Mouse (Mus musculus) C2C12 (cell line): ENCODE measurements around the gene Usp12. TPM values are rescaled to one million over a fixed set of nuclear protein-coding genes. Genes with fewer than 3 reads are reported as not detected.

Experiments used
- H3K27me3 ChIP-seq: one replicate; pipeline ENCODE4 v1.6.1; 2011; ENCODE audit not compliant: control insufficient read depth, insufficient read depth, insufficient read length
- H3K36me3 ChIP-seq: one replicate; pipeline ENCODE4 v1.6.1; 2011; ENCODE audit not compliant: control insufficient read depth, insufficient read depth
- H3K4me3 ChIP-seq: one replicate; pipeline ENCODE4 v1.5.1; 2011; ENCODE audit warnings: mild to moderate bottlenecking, control low read depth; ENCODE audit not compliant: poor library complexity, insufficient read depth, severe bottlenecking
- H3K79me2 ChIP-seq: one replicate; pipeline ENCODE4 v1.6.1; 2011; ENCODE audit not compliant: control insufficient read depth, insufficient read depth
- H3K79me3 ChIP-seq: one replicate; pipeline ENCODE4 v1.6.1; 2011; ENCODE audit warnings: low read depth, control low read depth
- H3ac ChIP-seq: one replicate; pipeline ENCODE3; 2011; ENCODE audit warnings: low read depth; ENCODE audit not compliant: control insufficient read depth, insufficient read length
- CEBPB ChIP-seq: IDR thresholded peaks from one replicate; pipeline ENCODE4 v1.6.1; 2011; ENCODE audit warnings: low read depth, mild to moderate bottlenecking, control low read depth, moderate library complexity
- CTCF ChIP-seq: IDR thresholded peaks from one replicate; pipeline ENCODE4 v1.5.1; 2011; ENCODE audit not compliant: control insufficient read depth, insufficient read depth, insufficient read length
- FOSL1 ChIP-seq: IDR thresholded peaks from one replicate; pipeline ENCODE4 v1.8.0; 2011; ENCODE audit warnings: mild to moderate bottlenecking, low read length; ENCODE audit not compliant: poor library complexity, insufficient read depth, severe bottlenecking
- MAX ChIP-seq: IDR thresholded peaks from one replicate; pipeline ENCODE4 v1.6.1; 2011; ENCODE audit warnings: mild to moderate bottlenecking, control low read depth
- MYOD1 ChIP-seq: IDR thresholded peaks from one replicate; pipeline ENCODE4 v1.6.1; 2011; ENCODE audit warnings: low read depth; ENCODE audit not compliant: control insufficient read depth, insufficient read length
- MYOG ChIP-seq: IDR thresholded peaks from one replicate; pipeline ENCODE4 v1.6.1; 2011; ENCODE audit not compliant: control insufficient read depth, insufficient read length; ENCODE audit errors: extremely low read depth
- USF1 ChIP-seq: IDR thresholded peaks from one replicate; pipeline ENCODE4 v1.6.1; 2011; ENCODE audit warnings: low read depth, mild to moderate bottlenecking, control low read depth, moderate library complexity
- polyA plus RNA-seq: library from polyadenylated mRNA; unstranded; fragments of >200 nt; fragmentation: generic; extraction: Trizol; gene quantifications from one replicate; pipeline ENCODE4 v1.2.1, GENCODE M21; 2012; ENCODE audit warnings: missing spikeins

Gene Usp12
- polyA plus RNA-seq, 1 experiment, result 22.2 TPM

DNA sequence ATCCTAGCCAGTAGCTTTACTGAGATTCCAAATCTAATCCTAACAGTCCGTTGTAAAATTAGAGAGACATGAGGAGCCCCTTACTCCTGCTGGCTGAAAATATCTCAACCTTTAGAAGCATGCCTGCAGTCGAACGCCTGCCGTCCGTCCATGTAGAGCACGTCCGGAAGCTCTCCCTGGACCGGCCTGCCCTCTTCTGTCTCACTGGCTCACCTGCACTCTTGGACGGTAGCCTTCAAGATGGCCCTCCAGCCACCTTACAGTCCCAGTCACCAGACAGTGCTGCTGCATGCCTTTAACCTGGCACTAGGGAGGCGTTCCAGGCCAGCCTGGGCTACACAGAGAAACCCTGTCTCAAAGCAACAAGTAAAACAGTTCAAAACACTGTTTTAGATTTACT is 11.5 kb downstream of the Usp12 start:
- Histone ChIP-seq H3K4me3 (no peak overlapping the region), H3K79me2 (peaks cover 100% of the 10 kb centered on the region), H3K36me3 (peaks cover 5% of the 10 kb centered on the region), H3K27me3 (no peaks in the 10 kb centered on the region), H3ac (no peak overlapping the region), H3K79me3 (peaks cover 89% of the 10 kb centered on the region)
- no peak for TF ChIP-seq CEBPB
- TF ChIP-seq MYOD1, result no peak
- no peak for TF ChIP-seq USF1
- TF ChIP-seq MAX, result no peak
- no peak for TF ChIP-seq MYOG
- TF ChIP-seq CTCF, result no peak
- no peak for TF ChIP-seq FOSL1

DNA sequence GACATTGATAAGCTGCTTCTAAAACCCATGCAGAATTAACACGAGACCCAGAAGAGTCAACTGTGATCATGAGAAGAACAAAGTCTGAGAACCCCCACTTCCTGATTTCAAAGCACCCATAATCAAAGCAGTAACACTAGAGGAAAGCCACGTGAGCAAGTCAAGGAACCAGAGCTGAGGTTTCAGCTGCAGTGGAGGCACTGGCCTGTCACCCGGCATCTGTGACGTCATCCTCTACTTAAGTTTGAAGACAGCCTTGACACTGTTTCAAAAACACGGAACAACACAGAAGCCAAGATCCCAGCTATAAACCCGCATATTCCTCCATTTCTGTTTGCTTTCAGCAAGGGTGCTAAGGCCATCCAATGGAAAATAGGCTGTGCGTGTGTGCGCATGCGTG is 13.1 kb downstream of the Usp12 start:
- TF ChIP-seq MYOG (no peak), CEBPB (no peak), CTCF (no peak), MAX (no peak)
- Histone ChIP-seq H3K4me3 (no peak overlapping the region), H3K79me3 (peaks cover 80% of the 10 kb centered on the region), H3ac (no peak overlapping the region), H3K27me3 (no peaks in the 10 kb centered on the region), H3K79me2 (peaks cover 100% of the 10 kb centered on the region), H3K36me3 (peaks cover 5% of the 10 kb centered on the region)

DNA sequence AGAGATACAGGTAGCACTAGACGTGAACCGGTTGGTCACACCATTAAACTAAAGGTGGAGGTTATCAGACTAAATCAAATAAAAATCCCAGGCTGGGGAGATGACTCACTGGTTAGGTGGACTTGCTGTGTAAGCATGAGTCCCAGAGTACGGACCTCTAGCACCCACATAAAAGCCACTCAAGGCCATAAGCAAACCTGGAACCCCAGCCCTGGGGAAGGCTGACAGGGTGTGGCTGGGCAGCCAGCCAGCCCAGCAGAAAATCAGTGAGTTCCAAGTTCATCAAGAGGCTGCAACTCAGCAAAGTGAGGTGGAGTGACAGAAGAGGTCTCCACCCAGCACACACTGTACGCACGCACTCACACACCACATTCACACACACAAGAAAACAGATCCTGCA is 14.9 kb downstream of the Usp12 start:
- Histone ChIP-seq H3K27me3 (no peaks in the 10 kb centered on the region), H3K79me3 (peaks cover 81% of the 10 kb centered on the region), H3K36me3 (peaks cover 5% of the 10 kb centered on the region), H3K4me3 (no peak overlapping the region), H3K79me2 (peaks cover 100% of the 10 kb centered on the region), H3ac (no peak overlapping the region)
- TF ChIP-seq MYOG (no peak), MAX (no peak), FOSL1 (no peak), CTCF (no peak), CEBPB (no peak), MYOD1 (no peak), USF1 (no peak)

DNA sequence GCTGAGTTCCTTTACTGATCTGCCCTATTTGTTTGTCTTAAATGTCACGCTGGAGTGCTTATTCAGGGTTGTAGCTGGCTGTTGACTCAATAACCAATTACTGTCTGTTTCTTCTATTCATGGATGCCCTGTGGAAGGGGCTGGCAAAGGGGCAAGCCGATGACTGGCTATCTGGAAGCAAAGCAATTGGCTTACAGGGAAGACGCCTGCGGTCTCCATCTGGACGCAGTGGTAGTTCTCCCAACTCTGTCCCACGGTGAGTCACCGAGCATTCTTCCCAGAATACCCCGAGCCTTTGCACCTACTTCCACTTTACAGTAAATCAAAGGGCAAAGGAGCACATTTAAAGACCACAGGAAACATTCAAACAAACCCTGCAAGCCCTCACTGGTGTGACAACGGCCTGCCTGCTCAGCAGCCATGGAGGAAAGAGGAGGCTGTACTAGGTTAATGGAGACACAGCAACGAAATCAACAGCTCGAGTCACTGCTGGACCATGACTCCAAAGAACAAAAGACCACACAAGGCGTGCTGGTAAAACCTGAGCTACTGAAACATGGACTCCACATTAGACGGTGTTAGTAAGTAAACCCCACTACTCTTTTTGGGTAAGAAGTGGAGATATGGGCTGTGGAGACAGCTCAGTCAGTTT is 17.7 kb downstream of the Usp12 start:
- Histone ChIP-seq H3K79me2 (peaks cover 100% of the 10 kb centered on the region), H3K79me3 (peaks cover 77% of the 10 kb centered on the region), H3K27me3 (no peaks in the 10 kb centered on the region), H3K36me3 (no peaks in the 10 kb centered on the region), H3K4me3 (no peak overlapping the region), H3ac (no peak overlapping the region)
- no peak for TF ChIP-seq USF1
- no peak for TF ChIP-seq CEBPB
- no peak for TF ChIP-seq FOSL1
- TF ChIP-seq MAX, result no peak
- TF ChIP-seq MYOD1, result no peak

DNA sequence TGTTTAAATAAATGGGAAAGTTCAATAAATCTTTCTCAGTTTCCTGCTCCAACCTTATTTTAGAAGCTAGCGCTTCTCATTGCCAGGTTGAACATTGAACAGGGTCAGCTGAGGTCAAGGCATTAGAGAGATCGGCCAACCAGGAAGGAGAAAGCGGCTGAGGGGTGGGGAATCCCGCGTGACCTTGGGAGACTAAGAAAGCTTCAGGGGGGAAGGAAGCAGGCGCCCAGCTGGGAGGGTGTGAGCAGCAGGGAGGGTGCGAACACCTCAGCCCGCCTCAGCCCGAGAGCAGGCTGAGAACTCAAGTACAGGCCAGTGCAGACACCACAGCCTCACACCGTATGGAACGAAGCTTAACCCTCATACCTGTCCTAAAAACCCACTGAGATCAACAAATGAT is 22.8 kb downstream of the Usp12 start:
- TF ChIP-seq USF1, result no peak
- no peak for TF ChIP-seq CEBPB
- TF ChIP-seq FOSL1, result no peak
- TF ChIP-seq MYOD1, result no peak
- no peak for TF ChIP-seq MAX
- TF ChIP-seq MYOG, result no peak
- TF ChIP-seq CTCF, result no peak
- Histone ChIP-seq H3K79me2 (peaks cover 99% of the 10 kb centered on the region), H3K4me3 (no peak overlapping the region), H3K27me3 (no peaks in the 10 kb centered on the region), H3K36me3 (peaks cover 13% of the 10 kb centered on the region), H3ac (no peak overlapping the region), H3K79me3 (peaks cover 67% of the 10 kb centered on the region)

DNA sequence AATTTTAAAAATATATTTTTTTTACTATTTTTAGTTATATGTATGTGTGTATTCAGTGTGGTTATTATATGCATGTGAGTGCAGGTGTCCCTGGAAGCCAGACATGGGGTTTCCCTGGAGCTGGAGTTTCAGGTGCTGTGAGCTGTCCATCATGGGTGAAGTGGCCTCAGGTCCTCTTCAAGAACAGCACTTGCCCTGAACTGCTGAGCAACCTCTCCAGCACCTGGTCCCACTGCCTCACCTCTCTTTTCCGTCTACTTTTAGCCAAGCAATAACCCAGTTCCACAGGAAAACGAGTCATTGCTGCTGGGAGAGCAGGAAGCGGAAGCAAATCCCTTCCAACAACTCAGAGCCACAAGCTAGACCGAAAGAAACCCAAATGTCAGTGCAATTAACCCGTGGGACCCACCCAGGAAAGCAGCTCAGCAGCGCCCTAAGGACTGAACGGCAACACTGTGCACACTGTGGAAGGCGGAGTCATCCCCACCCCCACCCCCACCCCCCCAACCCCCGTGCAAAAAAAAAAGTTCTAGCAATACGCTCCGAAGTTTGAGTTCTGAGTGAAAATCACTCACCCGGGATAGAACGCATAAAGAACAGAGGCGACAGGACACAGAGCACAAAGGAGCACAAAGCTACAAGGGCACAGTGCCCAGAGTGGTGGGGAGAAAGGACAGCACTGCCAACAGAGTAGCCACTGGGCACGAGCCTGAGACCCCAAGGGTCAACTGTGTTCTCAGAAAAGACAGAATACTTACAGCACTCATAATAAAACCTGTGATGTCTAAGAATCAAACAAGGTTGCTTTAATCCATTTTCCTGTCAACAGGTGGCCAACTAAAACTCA is 24.6 kb downstream of the Usp12 start:
- Histone ChIP-seq H3K79me3 (peaks cover 56% of the 10 kb centered on the region), H3ac (no peak overlapping the region), H3K27me3 (no peaks in the 10 kb centered on the region), H3K36me3 (peaks cover 13% of the 10 kb centered on the region), H3K4me3 (no peak overlapping the region), H3K79me2 (peaks cover 89% of the 10 kb centered on the region)
- TF ChIP-seq FOSL1 (no peak), MYOG (no peak), CEBPB (no peak), MYOD1 (no peak), USF1 (no peak), CTCF (no peak), MAX (no peak)
